ENCODE assay signal across 25 mouse cellular contexts in the genomic region with DNA sequence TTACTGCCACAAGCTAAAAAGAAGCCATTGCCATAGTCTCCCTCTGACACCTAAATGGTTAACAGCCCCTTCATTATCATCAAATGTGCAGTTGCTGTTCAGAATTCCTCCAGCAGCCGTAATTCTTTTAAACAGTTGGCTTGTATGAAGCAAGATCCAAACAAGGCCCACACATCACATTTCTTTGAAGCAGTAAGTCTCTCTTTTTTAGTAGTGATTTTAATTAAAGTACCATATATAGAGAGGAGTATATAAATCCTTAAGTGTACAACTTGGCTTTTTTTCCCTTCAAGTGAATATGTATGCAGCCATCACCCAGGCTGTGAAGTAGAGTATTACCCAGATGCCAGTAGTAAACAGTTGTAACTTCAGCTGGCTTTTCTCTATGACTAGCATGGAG. TPM values are rescaled to one million over a fixed set of nuclear protein-coding genes. Genes with fewer than 3 reads are reported as not detected.
DNase-seq lines count a peak whose midpoint lies in the region; ATAC-seq and TF ChIP-seq lines count a peak whose summit lies in the region.
"Had no signal": no experiment of that assay in that cellular context is flagged by ENCODE, and none has a peak within 500 bp of the region (broad histone marks: within the 10 kb centered on the region; RNA-seq: fewer than 3 reads in every experiment).

No protein-coding gene starts in this region.

- no peaks in the 10 kb centered on the region for H3K4me1 ChIP-seq in forebrain, postnatal 0 days (ENCODE audit: insufficient read depth)
- no peaks in the 10 kb centered on the region for H3K4me1 ChIP-seq in forebrain, embryonic 13.5 days
- H3K4me1 ChIP-seq in liver, embryonic 13.5 days (replicated peaks), result peaks cover 58% of the 10 kb centered on the region
- H3K4me1 ChIP-seq: forebrain, embryonic 10.5 days had no signal

- peak; percentile 10 for DNase-seq in forebrain, postnatal 0 days
- DNase-seq in layer of hippocampus, adult 2 months (ENCODE audit: low spot score in 2 of 2), result no peak
- DNase-seq in layer of hippocampus, postnatal 25 days (ENCODE audit: extremely low spot score in 1 of 2, low spot score in 1 of 2), result no peak
- no peak for DNase-seq in liver, embryonic 13.5 days
- no peak for DNase-seq in liver
- peak; percentile 23 for DNase-seq in brain, adult 2 months (ENCODE audit: low read depth, low spot score)
- no peak for DNase-seq in heart, adult 11 months
- DNase-seq: adrenal gland, adult 8-10 months; adrenal gland, postnatal 25 days; cerebellum, adult 18-20 months; cerebellum, adult 9-10 months; cerebellum, postnatal 14 days; gastrocnemius, adult 2 months; gastrocnemius, postnatal 14 days; heart, adult 2 months; heart, postnatal 14 days; heart, postnatal 4 days had no signal

- TF ChIP-seq CTCF in forebrain, postnatal 0 days (IDR thresholded peaks at IDR 0.05; ENCODE audit: low read depth), result no peak
- peak; percentile 22; the same call in 1 of the 2 replicates for TF ChIP-seq CTCF in layer of hippocampus, adult 2 months (conservative IDR thresholded peaks at IDR 0.05)

- H3K36me3 ChIP-seq in forebrain, postnatal 0 days (ENCODE audit: insufficient read depth), result no peaks in the 10 kb centered on the region
- no peaks in the 10 kb centered on the region for H3K36me3 ChIP-seq in forebrain, embryonic 13.5 days (ENCODE audit: poor library complexity, severe bottlenecking)
- no peaks in the 10 kb centered on the region for H3K36me3 ChIP-seq in liver, embryonic 13.5 days
- H3K36me3 ChIP-seq: forebrain, embryonic 10.5 days; heart, embryonic 10.5 days; heart, embryonic 13.5 days had no signal

- H3K9me3 ChIP-seq in forebrain, postnatal 0 days (ENCODE audit: low read length), result no peaks in the 10 kb centered on the region
- H3K9me3 ChIP-seq in forebrain, embryonic 13.5 days (replicated peaks), result no peaks in the 10 kb centered on the region
- no peaks in the 10 kb centered on the region for H3K9me3 ChIP-seq in liver, embryonic 13.5 days (replicated peaks)
- H3K9me3 ChIP-seq: forebrain, embryonic 10.5 days; heart, embryonic 10.5 days; heart, embryonic 13.5 days had no signal

- no peak overlapping the region for H3K4me2 ChIP-seq in forebrain, postnatal 0 days (ENCODE audit: low read depth)
- H3K4me2 ChIP-seq in forebrain, embryonic 13.5 days, result no peak overlapping the region
- no peak overlapping the region for H3K4me2 ChIP-seq in liver, embryonic 13.5 days
- H3K4me2 ChIP-seq: heart, embryonic 13.5 days; hindbrain, embryonic 14.5 days had no signal

- WGBS in forebrain, postnatal 0 days, result 10% methylated on average over 1 of the region's 1 CpGs
- WGBS in forebrain, embryonic 13.5 days, result 15% methylated on average over 1 of the region's 1 CpGs
- WGBS in liver, embryonic 13.5 days (ENCODE audit: insufficient replicate concordance), result 16% methylated on average over 1 of the region's 1 CpGs

- no peaks in the 10 kb centered on the region for H3K27me3 ChIP-seq in forebrain, postnatal 0 days (ENCODE audit: insufficient read depth, low read length)
- no peaks in the 10 kb centered on the region for H3K27me3 ChIP-seq in forebrain, embryonic 13.5 days
- H3K27me3 ChIP-seq in liver, embryonic 13.5 days, result no peaks in the 10 kb centered on the region
- H3K27me3 ChIP-seq: heart, embryonic 13.5 days had no signal

- H3K4me3 ChIP-seq in forebrain, postnatal 0 days (ENCODE audit: low read depth, low read length), result no peak overlapping the region
- H3K4me3 ChIP-seq in forebrain, embryonic 13.5 days, result no peak overlapping the region
- H3K4me3 ChIP-seq in layer of hippocampus, adult 2 months, result no peak overlapping the region
- no peak overlapping the region for H3K4me3 ChIP-seq in liver, embryonic 13.5 days (replicated peaks)
- H3K4me3 ChIP-seq: forebrain, embryonic 10.5 days; gastrocnemius, adult 2 months; heart, adult 2 months; heart, embryonic 10.5 days; heart, embryonic 13.5 days had no signal

- 0 out of 2 replicates have a peak, but pooled peaks have one; percentile 18 for ATAC-seq in forebrain, postnatal 0 days
- no peak for ATAC-seq in forebrain, embryonic 13.5 days
- no peak for ATAC-seq in liver, embryonic 13.5 days (ENCODE audit: low read depth)
- ATAC-seq: activated CD4-positive, CD25-positive, alpha-beta regulatory T cell, adult 4 months; forebrain, embryonic 14.5 days; hindbrain, postnatal 0 days had no signal

- H3K27ac ChIP-seq in forebrain, postnatal 0 days (ENCODE audit: low read depth, low read length), result no peak overlapping the region
- no peak overlapping the region for H3K27ac ChIP-seq in forebrain, embryonic 13.5 days
- no peak overlapping the region for H3K27ac ChIP-seq in layer of hippocampus, adult 2 months
- peak overlapping the region; percentile 55 for H3K27ac ChIP-seq in liver, embryonic 13.5 days
- H3K27ac ChIP-seq: forebrain, embryonic 10.5 days; gastrocnemius, adult 2 months; heart, adult 2 months; heart, embryonic 10.5 days; heart, embryonic 13.5 days; hindbrain, embryonic 14.5 days; hindbrain, postnatal 0 days had no signal

- H3K9ac ChIP-seq in forebrain, postnatal 0 days, result no peak overlapping the region
- H3K9ac ChIP-seq in forebrain, embryonic 13.5 days, result no peak overlapping the region
- H3K9ac ChIP-seq in liver, embryonic 13.5 days, result no peak overlapping the region; the same call in 1 of the 2 replicates
- H3K9ac ChIP-seq: heart, embryonic 13.5 days; hindbrain, embryonic 14.5 days had no signal

RNA-seq across cellular contexts. Expression of a gene that starts 10.2 kb away (rescaled TPM):
- 51.5 and 55.6 TPM in 2 replicates for total RNA-seq in forebrain, postnatal 0 days (2014; rRNA removed)
- polyA plus RNA-seq in forebrain, postnatal 0 days (2015; fragmentation: Nextera tagmentation; extraction: Ambion mirVana), result 26.1 and 43.0 TPM in 2 replicates
- polyA plus RNA-seq in forebrain, embryonic 13.5 days (2015; fragmentation: Nextera tagmentation; extraction: Ambion mirVana), result 44.7 and 45.2 TPM in 2 replicates
- 100 to 1,000 TPM; 104 to 117 TPM for total RNA-seq in layer of hippocampus, adult 2 months (2021)
- 100 to 1,000 TPM; 109 to 116 TPM for total RNA-seq in layer of hippocampus, postnatal 25 days (2021)
- 55.6 and 62.5 TPM in 2 replicates for polyA plus RNA-seq in liver, embryonic 13.5 days (2015; fragmentation: Nextera tagmentation; extraction: Ambion mirVana)

Comparison
In these comparisons a context has a peak if more than half of its experiments do, and no peak if none do; other contexts are left out.
1. DNase-seq: peak in forebrain, postnatal 0 days (single experiment) and brain, adult 2 months (single experiment); none in layer of hippocampus, adult 2 months (0 of 2), layer of hippocampus, postnatal 25 days (0 of 2), liver, embryonic 13.5 days (single experiment), liver (single experiment) and heart, adult 11 months (single experiment).